Mouse (Mus musculus): Measurements from ENCODE around the gene Fam209. TPM values are rescaled to one million over a fixed set of nuclear protein-coding genes. Genes with fewer than 3 reads are reported as not detected.

Fam209 gene
- total RNA-seq, 2 experiments from 2014 or later: 2.5 to 5.4 TPM

- 0 out of 2 replicates have a peak, but pooled peaks have one; percentile 9 for ATAC-seq (replicated peaks; ENCODE audit: poor library complexity, severe bottlenecking)
Observed at GRCm38 (mm10) chr2:172476707-172477260, 4.5 kb downstream of the Fam209 start.

GRCm38 (mm10) chr2:172477350-172477749, 5.0 kb downstream of the Fam209 start:
- no peak for ATAC-seq (replicated peaks; ENCODE audit: poor library complexity, severe bottlenecking)

- peak; percentile 47 for ATAC-seq (replicated peaks; ENCODE audit: poor library complexity, severe bottlenecking)
Observed at GRCm38 (mm10) chr2:172477860-172478259, 5.5 kb downstream of the Fam209 start.

- no peak for ATAC-seq (replicated peaks; ENCODE audit: poor library complexity, severe bottlenecking)
Observed at GRCm38 (mm10) chr2:172480296-172480695, 8.0 kb downstream of the Fam209 start.

GRCm38 (mm10) chr2:172481654-172482385, 9.5 kb downstream of the Fam209 start:
- peak; percentile 58 for ATAC-seq (replicated peaks; ENCODE audit: poor library complexity, severe bottlenecking)

- no peak for ATAC-seq (replicated peaks; ENCODE audit: poor library complexity, severe bottlenecking)
Observed at GRCm38 (mm10) chr2:172483766-172484413, 11.6 kb downstream of the Fam209 start.

- no peak for ATAC-seq (replicated peaks; ENCODE audit: poor library complexity, severe bottlenecking)
Observed at GRCm38 (mm10) chr2:172484696-172485370, 12.5 kb downstream of the Fam209 start.

GRCm38 (mm10) chr2:172496736-172497345, 24.5 kb downstream of the Fam209 start:
- ATAC-seq (replicated peaks; ENCODE audit: poor library complexity, severe bottlenecking): no peak

GRCm38 (mm10) chr2:172498823-172499222, 26.5 kb downstream of the Fam209 start:
- no peak for ATAC-seq (replicated peaks; ENCODE audit: poor library complexity, severe bottlenecking)

GRCm38 (mm10) chr2:172500752-172501316, 28.5 kb downstream of the Fam209 start:
- ATAC-seq (replicated peaks; ENCODE audit: poor library complexity, severe bottlenecking): no peak

GRCm38 (mm10) chr2:172501341-172501740, 29.0 kb downstream of the Fam209 start:
- peak; percentile 87 for ATAC-seq (replicated peaks; ENCODE audit: poor library complexity, severe bottlenecking)

GRCm38 (mm10) chr2:172502168-172502567, 29.8 kb downstream of the Fam209 start:
- ATAC-seq (replicated peaks; ENCODE audit: poor library complexity, severe bottlenecking): no peak

GRCm38 (mm10) chr2:172506121-172506520, 33.8 kb downstream of the Fam209 start:
- no peak for ATAC-seq (replicated peaks; ENCODE audit: poor library complexity, severe bottlenecking)

- no peak for ATAC-seq (replicated peaks; ENCODE audit: poor library complexity, severe bottlenecking)
Observed at GRCm38 (mm10) chr2:172510056-172510712, 37.9 kb downstream of the Fam209 start.

GRCm38 (mm10) chr2:172510899-172511298, 38.6 kb downstream of the Fam209 start:
- no peak for ATAC-seq (replicated peaks; ENCODE audit: poor library complexity, severe bottlenecking)

GRCm38 (mm10) chr2:172516407-172516992, 44.2 kb downstream of the Fam209 start:
- ATAC-seq (replicated peaks; ENCODE audit: poor library complexity, severe bottlenecking): no peak

- no peak for ATAC-seq (replicated peaks; ENCODE audit: poor library complexity, severe bottlenecking)
Observed at GRCm38 (mm10) chr2:172520616-172521371, 48.5 kb downstream of the Fam209 start.

GRCm38 (mm10) chr2:172522528-172522927, 50.2 kb downstream of the Fam209 start:
- ATAC-seq (replicated peaks; ENCODE audit: poor library complexity, severe bottlenecking): no peak
